Mouse (Mus musculus): Measurements from ENCODE around the gene Recql5.
"Not testable (repeated sequence)": the region's sequence is repeated elsewhere in the genome, so short reads cannot be mapped to it uniquely, and the experiment has no call there.

Gene Recql5

DNA sequence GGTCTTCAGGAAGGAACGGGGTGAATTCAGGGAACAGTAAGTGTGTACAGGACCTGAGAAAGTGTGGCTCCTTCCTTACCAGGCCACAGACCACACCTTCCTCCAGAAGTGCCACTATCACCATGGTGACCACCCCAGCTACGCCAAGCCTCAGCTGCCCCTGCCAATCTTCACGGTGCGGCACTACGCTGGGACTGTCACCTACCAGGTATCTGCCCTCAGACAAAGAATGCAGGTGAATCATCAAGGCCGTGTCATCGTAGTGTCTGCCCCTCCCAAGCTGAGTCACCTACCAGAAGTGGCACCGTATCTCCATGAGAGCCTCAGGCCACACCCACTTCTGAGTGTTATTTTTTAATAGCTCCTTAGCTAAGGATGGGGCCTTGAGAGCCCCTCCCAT is 63.9 kb downstream of the Recql5 start:
- no peak for DNase-seq (ENCODE audit: extremely low spot score, low spot score)

DNA sequence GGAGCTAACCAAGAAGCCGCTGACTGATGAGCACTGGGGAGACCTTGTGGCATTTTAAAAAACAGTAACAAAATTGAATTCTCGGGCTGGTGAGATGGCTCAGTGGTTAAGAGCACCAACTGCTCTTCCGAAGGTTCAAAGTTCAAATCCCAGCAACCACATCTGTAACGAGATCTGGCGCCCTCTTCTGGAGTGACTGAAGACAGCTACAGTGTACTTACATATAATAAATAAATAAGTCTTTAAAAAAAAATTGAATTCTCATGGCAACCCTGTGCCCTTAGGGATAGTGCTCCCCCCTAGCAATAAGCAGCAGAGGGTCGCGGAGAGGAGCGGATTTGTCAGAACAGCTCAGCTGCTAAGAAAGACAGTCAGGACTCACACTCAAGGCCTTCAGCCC is 69.4 kb downstream of the Recql5 start:
- no peak for DNase-seq (ENCODE audit: extremely low spot score, low spot score)

DNA sequence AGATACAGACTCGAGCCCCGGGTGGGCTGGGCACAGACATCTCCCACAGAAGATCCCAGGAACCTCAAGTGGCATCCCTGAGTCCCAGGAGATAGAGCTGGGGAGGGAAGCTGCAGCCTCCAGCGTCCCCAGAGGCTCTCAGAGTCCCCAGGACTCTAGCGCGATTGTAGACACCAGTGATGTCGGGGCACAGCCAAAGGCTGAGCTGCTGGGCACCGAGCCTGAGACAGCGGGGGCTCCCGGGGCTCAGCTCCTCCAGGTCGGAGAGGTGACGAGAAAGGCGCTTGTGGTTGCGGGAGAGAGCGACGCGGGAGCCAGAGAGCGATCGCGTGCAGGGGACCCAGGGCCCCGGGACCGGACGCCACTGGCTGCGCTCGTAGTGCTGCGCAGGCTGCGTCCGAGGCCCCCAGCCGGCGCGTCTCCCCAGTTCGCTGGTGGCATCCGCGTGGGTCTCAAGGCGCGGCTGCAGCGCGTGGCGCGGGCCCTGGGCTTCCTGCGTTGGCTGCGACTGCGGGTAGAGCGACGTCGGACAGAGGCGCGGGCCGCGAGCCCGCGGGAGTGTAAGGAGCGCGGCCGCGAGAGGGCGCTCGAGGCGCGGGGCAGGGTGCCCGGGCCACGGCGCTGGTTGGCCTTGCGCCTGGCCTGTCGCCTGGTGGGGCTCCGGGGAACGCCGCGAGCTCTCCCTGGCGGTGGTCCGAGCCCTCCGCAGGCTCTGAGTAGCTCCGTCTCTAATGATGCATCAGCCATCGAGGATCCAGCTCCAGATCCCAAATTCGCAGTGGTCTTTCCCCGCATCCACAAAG is 73.9 kb downstream of the Recql5 start:
- DNase-seq (ENCODE audit: extremely low spot score, low spot score), result peak; percentile 88

DNA sequence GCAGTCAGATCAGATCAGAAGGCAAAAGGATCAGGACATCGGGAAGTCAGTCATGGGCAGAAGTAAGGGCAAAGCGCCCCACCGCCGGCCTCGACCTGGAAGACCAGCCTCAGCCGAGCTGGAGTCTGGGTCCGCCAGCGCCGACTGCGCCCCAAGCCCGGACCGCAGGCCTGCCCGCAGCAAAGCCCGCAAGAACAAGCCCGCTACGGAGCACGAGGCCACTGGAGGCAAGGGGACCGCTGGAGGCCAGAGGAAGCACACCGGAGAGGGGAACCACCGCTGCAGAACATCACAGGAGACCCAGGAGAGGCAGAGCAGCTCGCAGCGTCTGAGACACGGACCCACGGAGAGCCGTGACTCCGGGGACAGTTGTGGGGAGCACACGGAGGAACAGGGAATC is 74.9 kb downstream of the Recql5 start, which contains the start of gene Myo15b:
Myo15b (plus strand) TSS at position 53 of the 400 bp plus-strand sequence.
- DNase-seq (ENCODE audit: extremely low spot score, low spot score), result peak; percentile 49

- DNase-seq (ENCODE audit: extremely low spot score, low spot score), result no peak
Observed at GRCm38 (mm10) chr11:115857936-115858335, 75.3 kb downstream of the Recql5 start.

DNA sequence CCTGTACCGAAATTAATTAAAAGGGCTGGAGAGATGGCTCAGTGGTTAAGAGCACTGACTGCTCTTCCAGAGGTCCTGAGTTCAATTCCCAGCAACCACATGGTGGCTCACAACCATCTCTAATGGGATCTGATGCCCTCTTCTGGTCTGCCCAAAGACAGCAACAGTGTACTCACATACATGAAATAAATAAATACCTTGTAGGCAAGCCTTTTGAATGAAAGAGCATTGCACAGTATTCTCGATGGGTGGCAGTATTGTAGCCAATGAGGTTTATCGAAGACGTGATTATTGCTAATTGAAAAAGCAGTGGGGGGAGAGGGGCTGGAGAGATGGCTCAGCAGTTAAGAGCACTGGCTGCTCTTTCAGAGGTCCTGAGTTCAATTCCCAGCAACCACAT is 76.1 kb downstream of the Recql5 start:
- not testable (repeated sequence) for DNase-seq (ENCODE audit: extremely low spot score, low spot score)

DNA sequence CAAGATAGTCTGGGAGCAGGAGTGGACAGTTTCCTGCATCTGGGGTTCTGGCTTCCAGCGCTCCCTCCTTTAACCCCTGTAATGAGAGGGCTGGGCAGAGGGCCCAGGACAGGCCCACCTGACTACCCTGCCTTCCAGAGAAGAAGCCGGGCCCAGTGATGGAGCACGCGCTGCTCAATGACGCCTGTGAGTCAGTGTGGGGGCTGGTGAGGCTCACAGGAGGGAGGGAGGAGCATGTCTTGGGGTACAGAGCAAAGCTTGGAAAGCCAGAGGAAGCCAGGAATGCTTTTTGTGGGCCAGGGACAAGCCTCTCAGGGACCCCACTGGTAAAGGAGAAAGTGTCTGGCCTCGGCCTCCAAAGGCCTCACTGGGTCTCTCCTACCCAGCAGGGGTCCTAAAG is 78.6 kb downstream of the Recql5 start:
- DNase-seq (ENCODE audit: extremely low spot score, low spot score), result no peak

DNA sequence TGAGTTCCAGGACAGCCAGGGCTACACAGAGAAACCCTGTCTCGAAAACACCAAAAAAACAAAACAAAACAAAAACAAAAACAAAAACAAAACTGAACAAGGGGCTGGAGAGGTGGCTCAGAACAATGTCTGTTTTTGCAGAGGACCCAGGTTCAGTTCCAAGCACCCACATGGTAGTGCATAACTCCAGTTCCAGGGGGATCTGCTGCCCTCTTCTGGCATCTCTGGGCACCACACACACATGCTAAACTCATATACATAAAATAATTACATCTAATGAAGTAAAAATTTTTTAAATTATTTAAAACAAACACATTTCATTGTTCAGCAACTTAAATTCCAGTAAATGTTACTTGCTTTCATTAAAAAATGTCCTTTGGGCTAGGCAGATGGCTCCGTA is 87.5 kb downstream of the Recql5 start:
- DNase-seq (ENCODE audit: extremely low spot score, low spot score), result no peak

DNA sequence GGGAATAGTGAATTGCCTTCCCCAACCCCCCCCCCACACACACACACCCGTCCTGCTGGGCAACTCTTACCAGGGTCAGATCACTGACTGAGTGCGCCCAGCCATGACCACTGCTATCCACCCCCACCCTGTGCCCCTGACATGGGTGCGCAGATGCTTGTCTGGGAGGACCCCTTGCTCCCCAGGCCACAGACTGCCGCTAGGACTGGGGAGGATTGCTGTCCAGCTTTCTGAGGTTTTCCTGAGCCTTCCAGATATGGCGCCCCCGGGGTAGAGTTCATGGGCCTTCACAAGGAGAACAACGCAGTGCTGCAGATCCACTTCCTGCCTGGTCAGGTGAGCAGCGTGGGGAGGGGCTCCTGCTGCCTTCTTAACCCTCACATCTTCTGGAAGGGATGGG is 89.0 kb downstream of the Recql5 start:
- DNase-seq (ENCODE audit: extremely low spot score, low spot score), result no peak

- DNase-seq (ENCODE audit: extremely low spot score, low spot score), result no peak
Observed at GRCm38 (mm10) chr11:115843891-115844239, 89.4 kb downstream of the Recql5 start.

DNA sequence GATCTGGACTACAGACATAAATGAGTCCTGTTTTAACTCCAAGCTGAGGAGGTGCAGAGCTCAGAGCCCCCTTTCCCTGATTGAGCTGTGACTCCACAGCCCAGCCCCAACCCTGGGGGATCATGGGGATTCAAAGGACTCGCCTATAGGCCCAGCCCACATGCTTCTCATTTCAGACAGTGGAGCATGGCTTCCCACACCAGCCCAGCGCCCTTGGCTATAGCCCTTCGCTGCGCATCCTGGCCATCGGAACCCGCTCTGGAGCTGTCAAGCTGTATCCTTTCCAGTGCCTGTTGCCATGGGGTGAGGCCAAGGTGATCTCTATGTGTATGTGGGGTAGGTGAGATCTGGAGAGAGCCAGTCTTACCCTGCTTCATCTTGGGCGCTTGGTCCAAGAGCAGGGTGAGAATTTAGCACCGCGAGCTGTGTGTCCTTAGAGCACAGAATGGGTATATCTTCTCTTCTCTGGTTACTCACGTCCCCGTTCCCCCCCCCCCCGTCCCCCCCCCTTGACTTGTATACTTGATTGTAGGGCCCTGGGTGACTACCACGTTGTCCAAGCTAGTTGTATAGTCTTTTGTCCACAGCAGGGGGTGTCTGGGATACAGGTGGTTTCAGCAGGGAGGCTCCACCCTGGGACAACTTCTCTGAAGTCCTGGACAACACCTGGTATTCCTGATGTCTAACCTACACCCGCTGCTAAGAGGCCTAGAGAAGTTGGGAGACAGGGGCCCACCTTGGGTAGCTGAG is 90.0 kb downstream of the Recql5 start:
- DNase-seq (ENCODE audit: extremely low spot score, low spot score), result no peak
